Mouse (Mus musculus) subcutaneous adipose tissue, adult 2 months (tissue): Measurements from ENCODE around the gene Setdb1. TPM values are rescaled to one million over a fixed set of nuclear protein-coding genes. Genes with fewer than 3 reads are reported as not detected.

Experiments
- polyA plus RNA-seq: library from polyadenylated mRNA; depleted of rRNA; stranded (reverse); fragments of >200 nt; gene quantifications from 2 replicates; pipeline ENCODE4 v1.2.3, GENCODE M21; 2012; ENCODE audit warnings: low replicate concordance; rRNA removed

Setdb1 gene
- polyA plus RNA-seq = 12.4 and 26.7 TPM in 2 replicates

GRCm38 (mm10) chr3:95356701-95357449, at the start of gene Setdb1:
Setdb1 (minus strand) TSS chr3:95357202.

GRCm38 (mm10) chr3:95402741-95403140, 45.7 kb upstream of the Setdb1 start, which contains the start of gene 4930558C23Rik:
4930558C23Rik (minus strand) TSS chr3:95402841.

GRCm38 (mm10) chr3:95314486-95315093, 42.4 kb downstream of the Setdb1 start, which contains the start of gene Cers2:
Cers2 (plus strand) TSS chr3:95314791.

GRCm38 (mm10) chr3:95307100-95307499, 49.9 kb downstream of the Setdb1 start, which contains the start of gene Anxa9:
Anxa9 (minus strand) TSS chr3:95307176.

GRCm38 (mm10) chr3:95281216-95282126, 75.5 kb downstream of the Setdb1 start, which contains the start of the genes Mindy1 and Prune1:
Mindy1 (plus strand) TSS chr3:95281345.
Prune1 (minus strand) TSS chr3:95282076.

Other genes starting within 250 kb of the Setdb1 start
- gene Vps72, start 246.2 kb downstream of the Setdb1 start, polyA plus RNA-seq = 47.2 and 66.3 TPM in 2 replicates
- gene Tmod4, start 232.7 kb downstream of the Setdb1 start, polyA plus RNA-seq = 0.46 and 0.84 TPM in 2 replicates
- 48.2 and 53.5 TPM in 2 replicates for gene Scnm1, start 223.2 kb downstream of the Setdb1 start, polyA plus RNA-seq
- 8.5 and 9.4 TPM in 2 replicates for gene Lysmd1, start 223.1 kb downstream of the Setdb1 start, polyA plus RNA-seq
- 18.6 and 23.0 TPM in 2 replicates for gene Tnfaip8l2, start 214.8 kb downstream of the Setdb1 start, polyA plus RNA-seq
- gene Sema6c, start 196.7 kb downstream of the Setdb1 start, polyA plus RNA-seq = 6.0 and 30.1 TPM in 2 replicates
- 11.3 and 19.4 TPM in 2 replicates for gene Gabpb2, start 139.3 kb downstream of the Setdb1 start, polyA plus RNA-seq
- gene Cdc42se1, start 128.5 kb downstream of the Setdb1 start, polyA plus RNA-seq = 52.9 and 68.9 TPM in 2 replicates
- gene Mllt11, start 125.0 kb downstream of the Setdb1 start, polyA plus RNA-seq = 11.7 and 16.1 TPM in 2 replicates
- 0.91 TPM in 1 of 2 replicates, not detected in the other for gene Gm128, start 115.6 kb downstream of the Setdb1 start, polyA plus RNA-seq
- gene Bnipl, start 106.0 kb downstream of the Setdb1 start, polyA plus RNA-seq = 0.09 and 6.4 TPM in 2 replicates
- gene Mindy1, start 75.9 kb downstream of the Setdb1 start, polyA plus RNA-seq = 82.0 and 89.1 TPM in 2 replicates
- gene Prune1, start 75.1 kb downstream of the Setdb1 start, polyA plus RNA-seq = 28.9 and 29.2 TPM in 2 replicates
- gene Anxa9, start 50.0 kb downstream of the Setdb1 start, polyA plus RNA-seq = 4.1 and 7.0 TPM in 2 replicates
- gene Cers2, start 42.4 kb downstream of the Setdb1 start, polyA plus RNA-seq = 136 and 146 TPM in 2 replicates
- not detected in 2 replicates for gene 4930558C23Rik, start 45.6 kb upstream of the Setdb1 start, polyA plus RNA-seq
- gene Arnt, start 77.2 kb upstream of the Setdb1 start, polyA plus RNA-seq = 42.1 and 43.1 TPM in 2 replicates
- gene Ctsk, start 142.1 kb upstream of the Setdb1 start, polyA plus RNA-seq = 18.7 and 41.3 TPM in 2 replicates
- 26.9 and 63.6 TPM in 2 replicates for gene Ctss, start 169.6 kb upstream of the Setdb1 start, polyA plus RNA-seq
- not detected in 2 replicates for gene Hormad1, start 202.5 kb upstream of the Setdb1 start, polyA plus RNA-seq
- 8.7 and 12.1 TPM in 2 replicates for gene Golph3l, start 231.7 kb upstream of the Setdb1 start, polyA plus RNA-seq